Mouse (Mus musculus): Measurements from ENCODE around the gene Trpm2.
A peak's percentile ranks its signal among the peaks of the same experiment; 100 is the strongest.
"Not testable (repeated sequence)": the region's sequence is repeated elsewhere in the genome, so short reads cannot be mapped to it uniquely, and the experiment has no call there.

The Trpm2 gene

GRCm38 (mm10) chr10:77976458-77977150 lies 6.2 kb upstream of the Trpm2 start:
- DNase-seq = no peak

GRCm38 (mm10) chr10:77975653-77976052 lies 5.3 kb upstream of the Trpm2 start:
- DNase-seq = no peak

GRCm38 (mm10) chr10:77974811-77975210 lies 4.4 kb upstream of the Trpm2 start:
- no peak for DNase-seq

- DNase-seq = no peak
These were observed 4.0 kb upstream of the Trpm2 start for GRCm38 (mm10) chr10:77974323-77974722.

GRCm38 (mm10) chr10:77971709-77972553 lies 1.6 kb upstream of the Trpm2 start:
- peak; percentile 46 for DNase-seq

- peak; percentile 70 for DNase-seq
These were observed 828 bp upstream of the Trpm2 start for GRCm38 (mm10) chr10:77971191-77971590.

- no peak for DNase-seq
These were observed 414 bp downstream of the Trpm2 start for GRCm38 (mm10) chr10:77969973-77970325.

- peak; percentile 51 for DNase-seq
These were observed 940 bp downstream of the Trpm2 start for GRCm38 (mm10) chr10:77969274-77969972.

- peak; percentile 51 for DNase-seq
These were observed 6.4 kb downstream of the Trpm2 start for GRCm38 (mm10) chr10:77963971-77964370.

- DNase-seq = no peak
These were observed 7.6 kb downstream of the Trpm2 start for GRCm38 (mm10) chr10:77962725-77963124.

GRCm38 (mm10) chr10:77950468-77950867 lies 19.9 kb downstream of the Trpm2 start:
- not testable (repeated sequence) for DNase-seq

- no peak for DNase-seq
These were observed 30.7 kb downstream of the Trpm2 start for GRCm38 (mm10) chr10:77939685-77940084.

- DNase-seq = no peak
These were observed 43.0 kb downstream of the Trpm2 start for GRCm38 (mm10) chr10:77927375-77927774.

GRCm38 (mm10) chr10:77926140-77926539 lies 44.2 kb downstream of the Trpm2 start:
- peak; percentile 73 for DNase-seq

- DNase-seq = no peak
These were observed 47.7 kb downstream of the Trpm2 start for GRCm38 (mm10) chr10:77922681-77923080.

GRCm38 (mm10) chr10:77921009-77921408 lies 49.4 kb downstream of the Trpm2 start:
- DNase-seq = no peak

GRCm38 (mm10) chr10:77916636-77917335 lies 53.6 kb downstream of the Trpm2 start:
- peak; percentile 81 for DNase-seq

GRCm38 (mm10) chr10:77913292-77913691 lies 57.1 kb downstream of the Trpm2 start:
- DNase-seq = no peak

- no peak for DNase-seq
These were observed 57.8 kb downstream of the Trpm2 start for GRCm38 (mm10) chr10:77912605-77913004.

- peak; percentile 30 for DNase-seq
These were observed 67.3 kb downstream of the Trpm2 start for GRCm38 (mm10) chr10:77902894-77903715.

GRCm38 (mm10) chr10:77902211-77902893 lies 68.0 kb downstream of the Trpm2 start, which contains the start of gene Lrrc3:
Lrrc3 (minus strand) TSS chr10:77902536.
- DNase-seq = peak; percentile 31
